Mouse (Mus musculus): ENCODE measurements at regions not wholly inside any gene's neighbourhood (a gene's known extent, or its start where the extent isn't known, plus 50 kb on each side); places are given as distances from the start of the nearest gene placed in this dataset.

- no peak for DNase-seq (ENCODE audit: low spot score in 2 of 2)
Measured at GRCm38 (mm10) chr3:128247816-128248215, 351.7 kb upstream of the Fam241a start.

GRCm38 (mm10) chr3:128239813-128240421, 343.8 kb upstream of the Fam241a start:
- intact Hi-C loops (cut with DNase I), result no loop called here
- DNase-seq (ENCODE audit: low spot score in 2 of 2), result no peak

More at GRCm38 (mm10) chr3:128247816-128248215, 351.7 kb upstream of the Fam241a start:
- intact Hi-C loops (cut with DNase I), result no loop called here

GRCm38 (mm10) chr3:128230390-128230789, 334.3 kb upstream of the Fam241a start:
- intact Hi-C loops (cut with DNase I), result no loop called here

GRCm38 (mm10) chr3:128226930-128227585, 330.9 kb upstream of the Fam241a start:
- intact Hi-C loops (cut with DNase I), result no loop called here
- DNase-seq (ENCODE audit: low spot score in 2 of 2), result no peak

More at GRCm38 (mm10) chr3:128230390-128230789, 334.3 kb upstream of the Fam241a start:
- no peak for DNase-seq (ENCODE audit: low spot score in 2 of 2)

GRCm38 (mm10) chr3:128226503-128226902, 330.4 kb upstream of the Fam241a start:
- intact Hi-C loops (cut with DNase I), result no loop called here
- DNase-seq (ENCODE audit: low spot score in 2 of 2), result no peak

- DNase-seq (ENCODE audit: low spot score in 2 of 2), result no peak
- intact Hi-C loops (cut with DNase I), result no loop called here
Measured at GRCm38 (mm10) chr3:128222344-128222743, 326.2 kb upstream of the Fam241a start.

- no peak for DNase-seq (ENCODE audit: low spot score in 2 of 2)
- intact Hi-C loops (cut with DNase I), result no loop called here
Measured at GRCm38 (mm10) chr3:128221625-128222024, 325.5 kb upstream of the Fam241a start.

GRCm38 (mm10) chr3:128220776-128221550, 324.8 kb upstream of the Fam241a start:
- intact Hi-C loops (cut with DNase I), result no loop called here
- DNase-seq (ENCODE audit: low spot score in 2 of 2), result no peak

- intact Hi-C loops (cut with DNase I), result no loop called here
Measured at GRCm38 (mm10) chr3:128217765-128218415, 321.8 kb upstream of the Fam241a start.

GRCm38 (mm10) chr3:128212256-128212655, 316.1 kb upstream of the Fam241a start:
- DNase-seq (ENCODE audit: low spot score in 2 of 2), result no peak
- intact Hi-C loops (cut with DNase I), result no loop called here

More at GRCm38 (mm10) chr3:128217765-128218415, 321.8 kb upstream of the Fam241a start:
- DNase-seq (ENCODE audit: low spot score in 2 of 2), result no peak

GRCm38 (mm10) chr3:128210591-128210990, 314.5 kb upstream of the Fam241a start:
- DNase-seq (ENCODE audit: low spot score in 2 of 2), result no peak
- intact Hi-C loops (cut with DNase I), result no loop called here

GRCm38 (mm10) chr3:128206948-128207347, 310.8 kb upstream of the Fam241a start:
- intact Hi-C loops (cut with DNase I), result loop anchor here (5.0 kb wide), 1 partner anchor 130 kb away; no protein-coding TSS in a partner anchor
- no peak for DNase-seq (ENCODE audit: low spot score in 2 of 2)

GRCm38 (mm10) chr3:128206483-128206882, 310.4 kb upstream of the Fam241a start:
- no peak for DNase-seq (ENCODE audit: low spot score in 2 of 2)
- intact Hi-C loops (cut with DNase I), result loop anchor here (5.0 kb wide), 1 partner anchor 131 kb away; no protein-coding TSS in a partner anchor

- DNase-seq (ENCODE audit: low spot score in 2 of 2), result no peak
- intact Hi-C loops (cut with DNase I), result no loop called here
Measured at GRCm38 (mm10) chr3:128200574-128201235, 304.6 kb upstream of the Fam241a start.

GRCm38 (mm10) chr3:128199466-128199865, 303.3 kb upstream of the Fam241a start:
- intact Hi-C loops (cut with DNase I), result no loop called here
- DNase-seq (ENCODE audit: low spot score in 2 of 2), result no peak

- intact Hi-C loops (cut with DNase I), result no loop called here
- DNase-seq (ENCODE audit: low spot score in 2 of 2), result no peak
Measured at GRCm38 (mm10) chr3:128192046-128192800, 296.1 kb upstream of the Fam241a start.

- DNase-seq (ENCODE audit: low spot score in 2 of 2), result no peak
- intact Hi-C loops (cut with DNase I), result loop anchor here (10.0 kb wide), 2 partner anchors 147 to 183 kb away; no protein-coding TSS in a partner anchor
Measured at GRCm38 (mm10) chr3:128187330-128188044, 291.4 kb upstream of the Fam241a start.

- DNase-seq (ENCODE audit: low spot score in 2 of 2), result no peak
- intact Hi-C loops (cut with DNase I), result loop anchor here (10.0 kb wide), 2 partner anchors 149 to 181 kb away; no protein-coding TSS in a partner anchor
Measured at GRCm38 (mm10) chr3:128186278-128186677, 290.2 kb upstream of the Fam241a start.
